Mouse (Mus musculus): ENCODE measurements at regions not wholly inside any gene's neighbourhood (a gene's known extent, or its start where the extent isn't known, plus 50 kb on each side); places are given as distances from the start of the nearest gene placed in this dataset.

- no peak for DNase-seq
Observed at GRCm38 (mm10) chr11:26881635-26882034, 287.8 kb upstream of the Vrk2 start.
